Mouse (Mus musculus) stomach, embryonic 16.5 days (tissue): ENCODE data around the gene Syne3. TPM values are rescaled to one million over a fixed set of nuclear protein-coding genes. Genes with fewer than 3 reads are reported as not detected.

ENCODE experiments used
- ATAC-seq: fragments of 200-750 bp; cut with Nextera tagmentation; 2 replicates; pipeline ENCODE4 v1.8.0; 2017; ENCODE audit warnings: moderate number of reproducible peaks, moderate TSS enrichment; ENCODE audit not compliant: insufficient read depth, low FRiP score
- H3K27ac ChIP-seq: fragments of 300-500 bp; sonication (generic); 2 replicates; pipeline ENCODE4 v1.5.1; 2014; ENCODE audit warnings: low read length
- H3K27me3 ChIP-seq: fragments of 300-500 bp; sonication (generic); 2 replicates; pipeline ENCODE4 v1.6.1; 2014; ENCODE audit warnings: low read length, control low read depth, mixed read lengths; ENCODE audit not compliant: control insufficient read depth, insufficient read depth
- H3K36me3 ChIP-seq: fragments of 300-500 bp; sonication (generic); 2 replicates; pipeline ENCODE4 v1.6.1; 2014; ENCODE audit warnings: low read length; ENCODE audit not compliant: control insufficient read depth, insufficient read depth
- H3K4me1 ChIP-seq: fragments of 300-500 bp; sonication (generic); 2 replicates; pipeline ENCODE4 v1.6.1; 2014; ENCODE audit warnings: low read length, control low read depth, mixed read lengths; ENCODE audit not compliant: control insufficient read depth, insufficient read depth
- H3K4me2 ChIP-seq: fragments of 300-500 bp; sonication (generic); 2 replicates; pipeline ENCODE4 v1.6.1; 2014; ENCODE audit warnings: low read depth, low read length, mixed read lengths
- H3K4me3 ChIP-seq: fragments of 300-500 bp; sonication (generic); replicated peaks from 2 replicates; pipeline ENCODE4 v1.5.1; 2014; ENCODE audit warnings: mild to moderate bottlenecking, low read length
- H3K9ac ChIP-seq: fragments of 300-500 bp; sonication (generic); 2 replicates; pipeline ENCODE4 v1.6.1; 2014; ENCODE audit warnings: low read length
- H3K9me3 ChIP-seq: fragments of 300-500 bp; sonication (generic); replicated peaks from 2 replicates; pipeline ENCODE4 v1.6.1; 2016; ENCODE audit warnings: low read length, control low read depth; ENCODE audit not compliant: control insufficient read depth
- WGBS: fragments of 180-500 bp; shearing (Covaris S2); extraction: QIAGEN DNeasy Blood & Tissue Kit; methylation state at CpG from one replicate; pipeline ENCODE4 v1.1.7; 2014; 5-methylcytosine and 5-hydroxymethylcytosine counted together
- polyA plus RNA-seq: library from polyadenylated mRNA; unstranded; fragments of >200 nt; fragmentation: Nextera tagmentation; extraction: Ambion mirVana; gene quantifications from 2 replicates; pipeline ENCODE4 v1.2.1, GENCODE M21; 2015

The Syne3 gene
- polyA plus RNA-seq, 1 experiment from 2014 or later = 0.81 TPM

DNA sequence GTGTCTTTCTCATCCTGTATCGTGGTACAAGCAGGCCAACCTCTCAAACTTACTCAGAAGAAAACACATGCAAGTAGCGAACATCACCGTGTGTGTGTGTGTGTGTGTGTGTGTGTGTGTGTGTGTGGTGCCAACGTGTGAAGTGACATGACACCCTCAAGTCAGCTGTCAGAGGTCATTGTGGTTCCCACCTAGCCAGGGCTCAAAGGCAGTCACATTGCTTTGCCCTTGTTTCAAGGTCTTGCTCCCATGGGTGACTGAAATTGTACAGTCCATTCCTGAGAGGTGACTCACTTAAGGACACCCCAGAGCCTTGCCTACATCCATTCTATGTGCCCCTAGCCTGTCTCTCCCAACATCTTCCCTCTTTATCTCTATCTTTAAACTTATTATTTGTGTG lies 40.0 kb downstream of the Syne3 start:
- H3K27me3 ChIP-seq = no peaks in the 10 kb centered on the region
- H3K9ac ChIP-seq = no peak overlapping the region
- H3K4me3 ChIP-seq = no peak overlapping the region
- no peaks in the 10 kb centered on the region for H3K36me3 ChIP-seq
- no peak overlapping the region for H3K27ac ChIP-seq
- WGBS = 78% methylated on average over 4 of the region's 4 CpGs
- H3K4me1 ChIP-seq = peaks cover 4% of the 10 kb centered on the region; the same call in 1 of the 2 replicates
- no peak for ATAC-seq
- no peak overlapping the region for H3K4me2 ChIP-seq
- no peaks in the 10 kb centered on the region for H3K9me3 ChIP-seq

DNA sequence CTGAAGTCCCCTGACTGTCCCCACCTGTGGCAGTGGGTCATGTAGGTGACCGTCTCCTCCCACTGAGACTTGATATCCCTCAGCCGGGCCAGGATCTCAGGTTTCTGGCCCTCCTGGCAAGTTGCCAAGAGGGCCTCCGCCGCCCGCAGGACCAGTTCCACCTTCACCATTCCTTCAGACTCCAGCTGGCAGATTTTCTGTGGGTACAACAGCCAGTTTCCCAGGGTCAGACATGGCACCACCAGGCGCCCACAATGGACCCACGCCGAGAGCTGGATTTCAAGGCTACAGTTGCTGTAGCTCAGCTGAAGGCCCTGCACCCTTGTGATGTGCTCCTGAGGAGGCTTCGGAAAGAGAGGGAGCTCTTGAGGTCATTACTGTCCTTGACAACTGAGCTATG lies 40.4 kb downstream of the Syne3 start:
- Histone ChIP-seq H3K27me3 (no peaks in the 10 kb centered on the region), H3K36me3 (no peaks in the 10 kb centered on the region), H3K4me3 (no peak overlapping the region), H3K9ac (no peak overlapping the region), H3K9me3 (no peaks in the 10 kb centered on the region), H3K4me1 (peaks cover 4% of the 10 kb centered on the region; the same call in 1 of the 2 replicates), H3K4me2 (no peak overlapping the region), H3K27ac (no peak overlapping the region)
- no peak for ATAC-seq
- WGBS = 65% methylated on average over 9 of the region's 9 CpGs

DNA sequence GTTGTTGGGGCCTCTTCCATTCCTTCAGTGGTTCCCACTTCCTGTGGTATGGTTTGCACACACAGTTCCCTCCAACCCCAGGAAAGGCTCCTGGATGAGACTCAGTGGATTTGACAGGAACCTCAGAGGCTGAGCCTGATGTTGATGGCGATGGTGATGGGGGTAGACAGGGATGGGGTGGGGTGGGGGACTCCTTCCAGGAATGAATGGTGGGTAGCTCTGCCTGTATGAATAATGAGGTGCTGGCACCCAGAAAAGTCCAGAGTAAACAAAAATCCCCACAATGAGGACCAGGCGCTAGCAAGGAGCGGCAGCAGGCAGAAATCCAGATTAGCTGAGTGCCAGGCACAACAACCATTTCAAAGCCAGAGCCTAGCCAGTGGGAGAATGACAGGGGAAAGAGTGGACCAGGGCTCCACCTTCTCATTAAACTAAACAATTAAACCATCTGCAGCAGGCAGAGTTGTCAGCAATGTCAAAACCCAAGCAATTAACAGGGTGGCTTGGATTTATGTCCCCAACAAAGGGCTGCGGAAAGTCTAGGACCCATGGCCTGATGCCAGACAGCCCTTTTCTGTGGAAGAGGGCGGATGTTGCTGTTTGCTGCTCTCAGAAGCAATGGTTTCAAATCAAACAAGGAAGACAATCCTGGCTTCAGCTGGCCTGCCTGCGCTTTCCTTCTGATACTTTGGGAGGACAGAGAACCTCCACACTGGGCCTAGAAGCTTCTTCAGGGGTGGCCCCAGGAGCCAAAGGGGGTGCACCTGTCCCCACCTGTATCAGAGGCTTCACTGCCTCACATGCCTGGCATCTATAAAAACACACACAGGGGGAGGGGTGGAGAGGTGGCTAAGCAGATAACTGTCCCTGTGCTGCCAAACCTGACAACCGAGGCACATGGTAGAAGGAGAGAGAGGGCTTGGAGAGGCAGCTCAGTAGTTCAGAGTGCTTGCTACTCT lies 44.4 kb downstream of the Syne3 start:
- no peak overlapping the region for H3K27ac ChIP-seq
- ATAC-seq = no peak
- WGBS = 45% methylated on average over 7 of the region's 7 CpGs
- no peak overlapping the region for H3K9ac ChIP-seq
- no peak overlapping the region for H3K4me2 ChIP-seq
- H3K4me3 ChIP-seq = no peak overlapping the region
- H3K27me3 ChIP-seq = no peaks in the 10 kb centered on the region
- H3K36me3 ChIP-seq = no peaks in the 10 kb centered on the region
- peaks cover 4% of the 10 kb centered on the region; the same call in 1 of the 2 replicates for H3K4me1 ChIP-seq
- no peaks in the 10 kb centered on the region for H3K9me3 ChIP-seq

DNA sequence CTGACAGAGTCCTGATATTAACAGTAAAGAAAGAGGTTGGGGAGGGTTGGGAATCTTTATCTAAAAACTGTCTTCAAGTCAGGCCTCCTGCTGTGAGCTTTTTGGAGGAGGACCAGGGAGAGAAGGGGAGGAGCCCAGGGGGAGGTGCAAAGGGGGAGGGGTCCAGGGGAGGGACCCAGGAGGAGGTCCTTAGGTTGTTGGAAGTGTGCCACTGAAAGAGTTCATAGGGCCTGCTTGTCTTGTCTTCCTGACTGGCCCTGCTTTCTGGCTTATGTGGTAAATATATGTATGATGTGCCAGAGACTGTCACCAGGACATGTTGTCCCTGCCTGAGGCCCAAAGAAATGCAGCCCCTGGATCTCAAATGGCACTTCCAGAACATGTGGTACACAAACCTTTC lies 49.2 kb downstream of the Syne3 start:
- ATAC-seq = no peak
- H3K9me3 ChIP-seq = no peaks in the 10 kb centered on the region
- H3K27ac ChIP-seq = no peak overlapping the region
- no peak overlapping the region for H3K9ac ChIP-seq
- H3K36me3 ChIP-seq = no peaks in the 10 kb centered on the region
- peaks cover 2% of the 10 kb centered on the region; the same call in 1 of the 2 replicates for H3K4me1 ChIP-seq
- no peak overlapping the region for H3K4me2 ChIP-seq
- no peaks in the 10 kb centered on the region for H3K27me3 ChIP-seq
- no peak overlapping the region for H3K4me3 ChIP-seq

DNA sequence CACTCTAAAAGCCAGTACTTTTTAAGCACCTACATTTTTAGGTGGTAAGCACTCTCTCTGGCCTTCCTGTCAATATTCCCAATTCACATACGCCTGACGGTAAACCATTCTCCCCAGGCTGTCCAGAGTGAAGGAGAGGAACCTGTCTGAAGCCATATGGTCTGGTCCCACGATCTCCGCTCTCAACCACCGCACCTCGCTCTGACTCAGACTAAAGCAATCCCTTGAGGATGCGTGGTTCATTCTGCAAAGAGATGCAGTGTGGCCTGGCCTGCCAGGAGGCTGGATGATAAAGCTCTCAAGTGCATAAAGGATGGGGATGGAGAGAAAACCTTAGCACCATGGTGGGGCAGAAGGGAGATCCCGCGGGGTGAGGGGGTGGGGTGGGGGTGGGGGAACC lies 49.6 kb downstream of the Syne3 start:
- no peaks in the 10 kb centered on the region for H3K36me3 ChIP-seq
- 65% methylated on average over 9 of the region's 9 CpGs for WGBS
- no peak overlapping the region for H3K4me2 ChIP-seq
- no peaks in the 10 kb centered on the region for H3K27me3 ChIP-seq
- no peak overlapping the region for H3K27ac ChIP-seq
- ATAC-seq = no peak
- no peaks in the 10 kb centered on the region; the same call in 1 of the 2 replicates for H3K4me1 ChIP-seq
- H3K4me3 ChIP-seq = no peak overlapping the region
- H3K9me3 ChIP-seq = no peaks in the 10 kb centered on the region
- no peak overlapping the region for H3K9ac ChIP-seq

DNA sequence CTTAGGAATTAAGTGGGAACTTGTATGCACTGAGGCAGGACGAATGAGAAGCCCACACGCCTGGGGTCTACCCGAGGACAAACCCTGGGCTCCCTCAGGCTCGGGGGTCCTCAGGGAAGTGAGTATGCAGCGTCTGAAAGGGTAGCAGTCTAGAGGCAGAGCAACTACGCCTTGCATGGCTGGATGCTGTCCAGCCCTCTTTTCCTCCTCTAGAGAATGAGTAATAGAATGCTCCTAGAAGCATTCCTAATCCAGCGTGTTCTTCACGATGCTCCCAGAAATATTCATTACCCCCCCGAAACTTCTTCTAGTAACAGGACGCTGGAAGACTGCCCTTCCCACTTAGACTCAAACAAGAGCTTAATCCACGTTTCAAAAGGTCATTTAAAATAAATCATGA lies 51.3 kb downstream of the Syne3 start:
- WGBS = 43% methylated on average over 11 of the region's 11 CpGs
- Histone ChIP-seq H3K27me3 (no peaks in the 10 kb centered on the region), H3K9me3 (no peaks in the 10 kb centered on the region), H3K9ac (no peak overlapping the region), H3K27ac (no peak overlapping the region), H3K36me3 (no peaks in the 10 kb centered on the region), H3K4me2 (no peak overlapping the region), H3K4me3 (no peak overlapping the region), H3K4me1 (no peaks in the 10 kb centered on the region; the same call in none of the 2 replicates)
- ATAC-seq = no peak

DNA sequence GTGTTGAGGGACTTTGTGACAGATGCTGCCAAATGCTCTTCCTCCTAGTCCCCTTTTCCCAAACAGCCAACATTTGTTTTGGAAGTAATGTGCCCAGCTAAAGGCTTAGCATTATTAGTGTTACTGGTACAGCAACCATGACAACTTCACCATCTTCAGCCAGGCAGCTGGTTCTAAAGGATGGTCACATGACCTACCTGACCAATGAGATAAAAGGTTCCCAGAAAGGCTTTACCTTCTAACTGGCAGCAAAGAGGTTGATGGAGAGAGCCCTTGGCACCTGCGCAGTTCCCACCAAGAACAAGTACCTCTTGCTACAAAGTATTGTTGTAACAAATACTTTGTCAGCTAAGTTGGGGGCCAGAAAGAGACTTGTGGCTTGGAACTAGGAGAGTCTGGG lies 52.4 kb downstream of the Syne3 start:
- Histone ChIP-seq H3K27me3 (no peaks in the 10 kb centered on the region), H3K4me3 (no peak overlapping the region), H3K27ac (no peak overlapping the region), H3K4me1 (no peaks in the 10 kb centered on the region; the same call in none of the 2 replicates), H3K9ac (no peak overlapping the region), H3K4me2 (no peak overlapping the region), H3K9me3 (no peaks in the 10 kb centered on the region), H3K36me3 (no peaks in the 10 kb centered on the region)
- WGBS = 89% methylated on average over 1 of the region's 1 CpGs
- ATAC-seq = no peak

DNA sequence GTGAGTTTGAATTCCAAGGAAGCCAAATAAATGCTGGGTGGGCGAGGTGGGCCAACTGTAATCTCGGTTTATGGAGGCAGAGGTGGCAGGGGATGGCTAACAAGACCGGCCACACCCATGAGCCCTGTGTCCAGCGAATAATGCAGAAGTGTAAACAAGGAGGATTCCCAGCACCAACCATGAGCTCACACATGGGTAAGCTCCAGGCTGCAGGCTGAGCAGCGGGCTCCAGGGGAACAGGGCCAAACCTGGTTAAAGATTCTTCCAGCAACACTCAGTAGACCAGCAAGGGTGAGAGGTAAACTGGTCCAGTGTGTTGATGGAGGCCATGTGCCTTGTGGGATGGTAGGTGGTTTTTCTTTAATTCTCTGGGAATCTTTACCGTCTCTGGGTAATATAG lies 53.2 kb downstream of the Syne3 start:
- no peak overlapping the region for H3K4me2 ChIP-seq
- no peak overlapping the region for H3K4me3 ChIP-seq
- ATAC-seq = no peak
- no peaks in the 10 kb centered on the region for H3K9me3 ChIP-seq
- 75% methylated on average over 6 of the region's 6 CpGs for WGBS
- no peak overlapping the region for H3K9ac ChIP-seq
- no peak overlapping the region for H3K27ac ChIP-seq
- no peaks in the 10 kb centered on the region for H3K36me3 ChIP-seq
- H3K4me1 ChIP-seq = no peaks in the 10 kb centered on the region; the same call in none of the 2 replicates
- H3K27me3 ChIP-seq = no peaks in the 10 kb centered on the region

DNA sequence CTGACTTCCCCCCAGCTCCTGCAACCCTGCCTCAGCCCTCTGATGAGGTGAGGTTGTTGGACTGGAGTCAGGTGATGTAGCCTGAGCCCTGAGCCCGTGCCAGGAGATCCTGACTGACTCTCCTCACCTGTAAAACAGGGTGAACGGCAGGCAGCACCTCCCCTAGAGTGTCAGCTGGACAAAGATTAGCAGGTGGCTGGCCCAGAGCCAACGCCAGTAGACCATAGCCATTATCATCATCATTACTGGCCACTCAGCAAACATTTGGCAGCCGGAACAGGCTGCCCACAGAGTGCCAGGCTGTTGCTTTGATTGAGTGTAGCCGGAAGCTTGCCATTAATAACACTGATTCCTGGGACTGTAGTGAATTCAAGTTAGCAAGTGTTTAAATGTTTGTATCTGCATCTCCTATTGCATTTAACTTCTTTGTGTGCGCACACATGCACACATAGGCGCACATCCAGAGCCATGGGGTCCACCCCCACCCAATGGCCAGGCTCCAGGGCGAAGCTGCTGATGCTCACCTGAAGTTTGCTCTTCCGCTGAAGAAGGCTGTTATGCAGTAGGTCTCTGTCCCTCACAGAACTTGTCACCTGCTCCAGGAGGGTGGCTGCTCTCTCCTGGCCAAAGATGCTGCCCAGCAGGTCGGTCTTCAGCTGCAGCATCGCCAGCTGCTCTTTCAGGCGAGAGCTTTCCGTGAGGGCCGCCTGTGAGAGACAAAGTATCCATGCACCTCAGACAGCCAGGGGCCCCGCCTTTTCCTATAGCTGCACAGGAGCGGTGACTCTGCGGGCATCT lies 54.4 kb downstream of the Syne3 start:
- Histone ChIP-seq H3K27ac (no peak overlapping the region), H3K27me3 (no peaks in the 10 kb centered on the region), H3K9me3 (no peaks in the 10 kb centered on the region), H3K4me3 (no peak overlapping the region), H3K36me3 (no peaks in the 10 kb centered on the region), H3K4me2 (no peak overlapping the region), H3K9ac (no peak overlapping the region), H3K4me1 (no peaks in the 10 kb centered on the region; the same call in none of the 2 replicates)
- 53% methylated on average over 17 of the region's 17 CpGs for WGBS
- ATAC-seq = peak; percentile 81
